Mouse (Mus musculus): ENCODE measurements around the gene Acta1. TPM values are rescaled to one million over a fixed set of nuclear protein-coding genes. Genes with fewer than 3 reads are reported as not detected.

Acta1 gene
- total RNA-seq, 1 experiment: 33.9 TPM

DNA sequence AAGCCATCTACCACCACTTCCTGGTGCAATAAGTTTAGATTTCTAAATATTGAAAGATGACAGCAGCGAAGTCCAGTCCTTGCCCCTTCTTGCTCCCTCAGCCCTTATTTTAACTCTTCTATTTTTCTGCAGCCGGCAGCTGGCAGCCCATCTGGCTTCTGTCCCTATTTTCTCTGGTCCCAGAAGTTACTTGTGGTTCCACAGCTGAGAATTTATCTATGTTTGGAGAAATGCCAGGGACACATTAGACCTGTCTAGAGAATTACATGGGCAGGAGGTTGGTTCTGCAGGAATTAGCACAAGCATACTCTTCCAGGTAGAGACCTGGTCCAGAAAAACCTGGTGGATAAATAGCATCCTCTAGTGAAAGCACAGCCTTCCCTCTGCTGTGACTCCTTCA lies 16.7 kb downstream of the Acta1 start:
- DNase-seq (ENCODE audit: low read depth, low spot score): no peak
- Histone ChIP-seq H3K4me1 (ENCODE audit: control insufficient read depth in 2 of 2, insufficient read depth in 2 of 2, low read length in 2 of 2, poor library complexity in 1 of 2) (no peaks in the 10 kb centered on the region), H3K9me3 (ENCODE audit: control insufficient read depth, insufficient read depth, low read depth, low read length) (no peaks in the 10 kb centered on the region), H3K27ac (ENCODE audit: insufficient read depth, low read depth, low read length, poor library complexity, severe bottlenecking) (no peak overlapping the region), H3K9ac (ENCODE audit: insufficient read depth, low read depth, low read length, poor library complexity, severe bottlenecking) (no peak overlapping the region), H3K36me3 (ENCODE audit: control insufficient read depth, insufficient read depth, low read length, poor library complexity, severe bottlenecking) (no peaks in the 10 kb centered on the region), H3K4me3 (ENCODE audit: insufficient read depth in 1 of 2, low read depth in 1 of 2, low read length in 2 of 2, poor library complexity in 1 of 2, severe bottlenecking in 1 of 2) (no peak overlapping the region)
- in situ Hi-C loops (cut with MboI; ENCODE audit: low sequenced_read_pairs in 2 of 2, unreplicated experiment in 2 of 2): no loop called here
- TF ChIP-seq ZC3H11A (IDR thresholded peaks at IDR 0.05; ENCODE audit: borderline replicate concordance, low read depth, low read length) (no peak), CHD2 (IDR thresholded peaks at IDR 0.05; ENCODE audit: low read depth, low read length) (no peak)

DNA sequence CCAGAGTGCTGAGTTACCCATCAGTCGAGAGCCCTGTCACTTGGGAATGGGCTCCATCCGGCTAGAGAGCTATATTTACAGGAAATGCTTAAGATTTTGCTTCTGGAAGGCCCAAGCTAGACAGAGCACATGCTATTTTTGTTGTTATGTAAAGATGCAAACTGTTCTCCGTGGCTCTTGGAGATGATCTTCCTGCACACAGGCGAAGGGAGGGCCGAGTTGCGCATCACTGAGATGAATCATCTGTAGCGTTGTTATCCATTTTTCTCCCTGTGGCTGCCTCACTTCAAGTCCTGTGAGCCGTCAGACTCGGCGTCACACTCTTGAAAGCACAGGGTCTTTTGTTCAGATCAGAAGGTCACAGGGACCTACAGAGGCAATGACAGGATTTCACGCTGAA lies 20.2 kb downstream of the Acta1 start:
- TF ChIP-seq MAFK (IDR thresholded peaks at IDR 0.05; ENCODE audit: insufficient read depth, low read depth, low read length) (no peak), ZC3H11A (IDR thresholded peaks at IDR 0.05; ENCODE audit: borderline replicate concordance, low read depth, low read length) (no peak), HCFC1 (IDR thresholded peaks at IDR 0.05; ENCODE audit: borderline replicate concordance, insufficient read depth, low read length) (no peak)
- Histone ChIP-seq H3K36me3 (ENCODE audit: control insufficient read depth, insufficient read depth, low read length, poor library complexity, severe bottlenecking) (no peaks in the 10 kb centered on the region), H3K4me1 (ENCODE audit: control insufficient read depth in 2 of 2, insufficient read depth in 2 of 2, low read length in 2 of 2, poor library complexity in 1 of 2) (no peaks in the 10 kb centered on the region), H3K9ac (ENCODE audit: insufficient read depth, low read depth, low read length, poor library complexity, severe bottlenecking) (no peak overlapping the region), H3K4me3 (ENCODE audit: insufficient read depth in 1 of 2, low read depth in 1 of 2, low read length in 2 of 2, poor library complexity in 1 of 2, severe bottlenecking in 1 of 2) (no peak overlapping the region), H3K27ac (ENCODE audit: insufficient read depth, low read depth, low read length, poor library complexity, severe bottlenecking) (no peak overlapping the region), H3K9me3 (ENCODE audit: control insufficient read depth, insufficient read depth, low read depth, low read length) (no peaks in the 10 kb centered on the region)
- no peak for DNase-seq (ENCODE audit: low read depth, low spot score)
- in situ Hi-C loops (cut with MboI; ENCODE audit: low sequenced_read_pairs in 2 of 2, unreplicated experiment in 2 of 2): no loop called here

DNA sequence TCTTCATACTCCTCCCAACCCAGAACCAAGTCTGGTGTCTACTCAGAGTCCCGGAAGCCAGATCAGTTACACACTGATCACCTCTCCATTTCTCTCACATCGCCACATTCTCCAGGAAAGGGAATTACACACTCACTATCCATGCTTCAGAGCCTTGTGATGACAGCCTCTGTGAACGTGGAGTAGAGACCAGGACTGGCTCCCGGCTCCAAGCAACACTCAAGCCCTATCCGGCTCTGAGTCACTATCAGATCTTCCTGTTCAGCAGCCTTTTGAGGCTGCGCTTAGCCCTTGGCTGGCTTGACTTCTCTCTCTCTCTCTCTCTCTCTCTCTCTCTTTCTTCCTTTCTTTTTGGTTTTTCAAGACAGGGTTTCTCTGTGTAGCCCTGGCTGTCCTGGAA lies 21.2 kb downstream of the Acta1 start:
- TF ChIP-seq HCFC1 (IDR thresholded peaks at IDR 0.05; ENCODE audit: borderline replicate concordance, insufficient read depth, low read length) (no peak), CHD2 (IDR thresholded peaks at IDR 0.05; ENCODE audit: low read depth, low read length) (no peak), MAFK (IDR thresholded peaks at IDR 0.05; ENCODE audit: insufficient read depth, low read depth, low read length) (no peak), ZNF384 (IDR thresholded peaks at IDR 0.05; ENCODE audit: low read depth, low read length) (no peak), ZC3H11A (IDR thresholded peaks at IDR 0.05; ENCODE audit: borderline replicate concordance, low read depth, low read length) (no peak)
- no peak for DNase-seq (ENCODE audit: low read depth, low spot score)
- H3K27ac ChIP-seq (ENCODE audit: insufficient read depth, low read depth, low read length, poor library complexity, severe bottlenecking): no peak overlapping the region
- in situ Hi-C loops (cut with MboI; ENCODE audit: low sequenced_read_pairs in 2 of 2, unreplicated experiment in 2 of 2): no loop called here
- no peaks in the 10 kb centered on the region for H3K4me1 ChIP-seq (ENCODE audit: control insufficient read depth in 2 of 2, insufficient read depth in 2 of 2, low read length in 2 of 2, poor library complexity in 1 of 2)
- H3K9me3 ChIP-seq (ENCODE audit: control insufficient read depth, insufficient read depth, low read depth, low read length): no peaks in the 10 kb centered on the region
- no peak overlapping the region for H3K4me3 ChIP-seq (ENCODE audit: insufficient read depth in 1 of 2, low read depth in 1 of 2, low read length in 2 of 2, poor library complexity in 1 of 2, severe bottlenecking in 1 of 2)
- H3K9ac ChIP-seq (ENCODE audit: insufficient read depth, low read depth, low read length, poor library complexity, severe bottlenecking): no peak overlapping the region
- no peaks in the 10 kb centered on the region for H3K36me3 ChIP-seq (ENCODE audit: control insufficient read depth, insufficient read depth, low read length, poor library complexity, severe bottlenecking)

DNA sequence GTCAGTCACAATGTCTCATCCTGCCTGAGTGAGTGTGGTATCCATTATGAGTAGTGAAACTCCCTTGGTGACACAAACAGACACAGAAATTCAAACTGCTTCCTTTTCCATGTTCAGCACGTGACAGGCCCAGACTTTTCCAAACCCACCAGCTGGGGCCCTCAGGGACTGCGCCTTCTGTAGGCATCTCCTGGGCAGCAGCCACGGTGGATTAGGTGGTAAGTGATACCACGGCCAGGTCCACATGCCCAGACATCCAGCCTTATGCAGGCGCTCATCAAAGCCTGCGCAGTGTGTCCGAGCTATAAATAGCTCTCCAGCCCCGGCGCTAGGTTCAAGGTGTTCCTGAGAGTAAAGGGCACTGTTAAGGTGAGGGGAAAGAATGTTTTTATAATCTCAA lies 22.5 kb downstream of the Acta1 start:
- no peak overlapping the region for H3K9ac ChIP-seq (ENCODE audit: insufficient read depth, low read depth, low read length, poor library complexity, severe bottlenecking)
- DNase-seq (ENCODE audit: low read depth, low spot score): no peak

DNA sequence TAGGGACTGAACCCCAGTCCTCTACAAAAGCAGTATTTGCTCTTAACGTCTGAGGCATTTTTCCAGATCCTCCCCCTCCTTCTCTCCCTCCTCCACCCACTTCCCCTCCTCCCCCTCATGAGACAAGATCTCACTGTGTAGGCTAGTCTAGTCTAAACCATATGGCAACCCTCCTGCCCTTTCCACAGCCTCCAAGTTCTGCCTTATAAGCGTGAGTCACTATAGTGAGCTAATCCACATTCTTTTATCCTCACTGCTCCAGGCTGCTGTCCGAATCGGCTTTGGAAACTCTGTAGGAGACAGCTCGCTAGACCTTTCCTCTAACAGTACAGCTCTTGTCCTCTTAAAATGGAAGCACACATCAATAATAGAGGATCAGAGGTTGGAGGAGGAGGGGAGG lies 27.6 kb downstream of the Acta1 start:
- no peak overlapping the region for H3K4me3 ChIP-seq (ENCODE audit: insufficient read depth in 1 of 2, low read depth in 1 of 2, low read length in 2 of 2, poor library complexity in 1 of 2, severe bottlenecking in 1 of 2)
- no peak for DNase-seq (ENCODE audit: low read depth, low spot score)
- no peaks in the 10 kb centered on the region for H3K4me1 ChIP-seq (ENCODE audit: control insufficient read depth in 2 of 2, insufficient read depth in 2 of 2, low read length in 2 of 2, poor library complexity in 1 of 2)
- no peak overlapping the region for H3K27ac ChIP-seq (ENCODE audit: insufficient read depth, low read depth, low read length, poor library complexity, severe bottlenecking)
- TF ChIP-seq HCFC1 (IDR thresholded peaks at IDR 0.05; ENCODE audit: borderline replicate concordance, insufficient read depth, low read length): no peak
- no peak for TF ChIP-seq CHD2 (IDR thresholded peaks at IDR 0.05; ENCODE audit: low read depth, low read length)
- no peak for TF ChIP-seq ZNF384 (IDR thresholded peaks at IDR 0.05; ENCODE audit: low read depth, low read length)
- no peak for TF ChIP-seq MAFK (IDR thresholded peaks at IDR 0.05; ENCODE audit: insufficient read depth, low read depth, low read length)
- TF ChIP-seq ZC3H11A (IDR thresholded peaks at IDR 0.05; ENCODE audit: borderline replicate concordance, low read depth, low read length): no peak
- no peak overlapping the region for H3K9ac ChIP-seq (ENCODE audit: insufficient read depth, low read depth, low read length, poor library complexity, severe bottlenecking)
- in situ Hi-C loops (cut with MboI; ENCODE audit: low sequenced_read_pairs in 2 of 2, unreplicated experiment in 2 of 2): no loop called here
- H3K9me3 ChIP-seq (ENCODE audit: control insufficient read depth, insufficient read depth, low read depth, low read length): no peaks in the 10 kb centered on the region
- no peaks in the 10 kb centered on the region for H3K36me3 ChIP-seq (ENCODE audit: control insufficient read depth, insufficient read depth, low read length, poor library complexity, severe bottlenecking)

More for the DNA sequence above, 22.5 kb downstream of the Acta1 start:
- TF ChIP-seq HCFC1 (IDR thresholded peaks at IDR 0.05; ENCODE audit: borderline replicate concordance, insufficient read depth, low read length) (no peak), ZC3H11A (IDR thresholded peaks at IDR 0.05; ENCODE audit: borderline replicate concordance, low read depth, low read length) (no peak), CHD2 (IDR thresholded peaks at IDR 0.05; ENCODE audit: low read depth, low read length) (no peak), ZNF384 (IDR thresholded peaks at IDR 0.05; ENCODE audit: low read depth, low read length) (no peak), MAFK (IDR thresholded peaks at IDR 0.05; ENCODE audit: insufficient read depth, low read depth, low read length) (no peak)
- no peaks in the 10 kb centered on the region for H3K36me3 ChIP-seq (ENCODE audit: control insufficient read depth, insufficient read depth, low read length, poor library complexity, severe bottlenecking)
- no peaks in the 10 kb centered on the region for H3K4me1 ChIP-seq (ENCODE audit: control insufficient read depth in 2 of 2, insufficient read depth in 2 of 2, low read length in 2 of 2, poor library complexity in 1 of 2)
- H3K4me3 ChIP-seq (ENCODE audit: insufficient read depth in 1 of 2, low read depth in 1 of 2, low read length in 2 of 2, poor library complexity in 1 of 2, severe bottlenecking in 1 of 2): no peak overlapping the region
- in situ Hi-C loops (cut with MboI; ENCODE audit: low sequenced_read_pairs in 2 of 2, unreplicated experiment in 2 of 2): no loop called here
- no peaks in the 10 kb centered on the region for H3K9me3 ChIP-seq (ENCODE audit: control insufficient read depth, insufficient read depth, low read depth, low read length)
- no peak overlapping the region for H3K27ac ChIP-seq (ENCODE audit: insufficient read depth, low read depth, low read length, poor library complexity, severe bottlenecking)
